Mouse (Mus musculus) CD4-positive, CD25-positive, alpha-beta regulatory T cell, adult 2 months (primary cell): ENCODE results near the gene Egln3.
A peak's percentile ranks its signal among the peaks of the same experiment; 100 is the strongest.

Source experiments
- DNase-seq: peaks from one replicate; pipeline ENCODE4 v3.0.0-alpha.2; 2012; ENCODE audit warnings: low read depth, low spot score

Gene Egln3

DNA sequence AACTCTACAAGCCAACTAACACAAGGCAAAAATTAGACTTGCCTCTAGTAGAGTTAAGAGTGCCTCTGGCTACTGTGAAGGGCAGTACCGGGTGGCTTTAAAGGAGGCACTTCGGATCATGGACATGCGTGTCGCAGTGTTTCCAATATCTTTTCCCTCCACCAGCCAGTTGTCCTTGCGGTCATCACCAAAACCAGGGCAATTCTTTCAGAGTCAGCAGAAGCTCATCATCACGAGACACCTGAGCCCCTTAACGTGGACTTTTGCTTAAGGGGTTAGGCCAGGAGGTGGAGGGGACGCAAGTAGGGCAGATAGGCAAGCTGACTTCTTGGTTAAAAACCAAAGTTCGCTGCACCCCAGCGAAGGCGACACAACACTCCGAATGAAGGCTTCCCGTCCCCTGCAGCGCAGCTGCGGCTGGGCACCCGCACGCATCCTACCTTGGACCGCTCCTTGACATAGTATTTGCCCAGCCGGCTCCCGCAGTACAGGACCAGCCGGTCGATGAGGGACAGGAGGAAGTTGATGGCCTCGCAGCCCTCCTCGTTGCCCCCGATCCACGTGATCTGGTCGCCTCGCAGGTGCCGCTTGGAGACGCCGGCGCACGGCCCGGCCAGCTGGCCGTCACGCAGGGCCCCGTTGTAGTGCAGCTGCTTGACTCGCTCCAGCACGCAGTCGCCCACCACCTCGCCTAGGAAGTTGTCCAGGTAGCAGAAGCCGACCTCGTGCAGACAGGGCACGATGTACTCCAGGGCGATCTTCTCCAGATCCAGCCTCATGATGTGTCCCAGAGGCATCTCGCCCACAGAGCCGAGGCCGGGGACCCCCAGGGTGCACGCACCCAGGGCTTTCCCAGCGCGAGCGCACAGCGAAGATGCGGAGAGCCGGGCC lies 650 bp downstream of the Egln3 start:
- DNase-seq: peak; percentile 51

GRCm38 (mm10) chr12:54202276-54202675 lies 1.4 kb downstream of the Egln3 start:
- DNase-seq: peak; percentile 82

DNA sequence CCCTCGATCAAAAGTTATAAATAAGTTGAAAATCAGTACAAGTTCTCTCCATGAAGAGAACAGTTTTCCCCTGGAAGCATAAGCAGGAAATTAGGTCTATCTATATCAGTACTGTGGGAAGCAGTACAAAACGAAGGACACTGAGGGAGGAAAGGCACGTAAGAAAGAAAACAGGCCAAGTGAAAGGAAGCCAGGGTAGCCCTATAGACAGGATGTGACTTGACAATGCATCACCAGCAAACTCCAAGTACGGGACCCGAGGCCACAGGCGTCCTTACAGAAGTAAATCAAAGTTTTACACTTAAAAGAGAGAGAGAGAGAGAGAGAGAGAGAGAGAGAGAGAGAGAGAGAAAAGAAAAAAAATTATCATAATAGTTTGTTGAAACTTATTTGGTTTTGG lies 2.8 kb downstream of the Egln3 start:
- peak; percentile 59 for DNase-seq

DNA sequence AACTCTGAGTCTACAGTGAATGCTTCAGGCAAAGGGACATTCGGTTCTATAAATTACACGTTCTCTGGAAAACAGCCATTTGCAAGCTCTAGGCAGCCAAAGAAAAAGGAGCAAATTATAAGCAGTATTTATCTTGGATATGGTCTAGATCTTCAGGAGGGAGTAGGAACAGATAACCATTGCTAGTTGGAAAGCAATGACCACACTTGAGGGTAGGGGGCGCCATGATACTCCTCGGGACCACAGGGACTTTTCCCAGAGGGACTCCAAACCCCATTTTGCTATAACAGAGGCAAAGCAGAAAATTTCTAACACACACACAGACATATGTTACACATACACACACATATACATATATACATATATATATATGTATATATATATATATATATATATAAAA lies 3.5 kb downstream of the Egln3 start:
- peak; percentile 55 for DNase-seq

DNA sequence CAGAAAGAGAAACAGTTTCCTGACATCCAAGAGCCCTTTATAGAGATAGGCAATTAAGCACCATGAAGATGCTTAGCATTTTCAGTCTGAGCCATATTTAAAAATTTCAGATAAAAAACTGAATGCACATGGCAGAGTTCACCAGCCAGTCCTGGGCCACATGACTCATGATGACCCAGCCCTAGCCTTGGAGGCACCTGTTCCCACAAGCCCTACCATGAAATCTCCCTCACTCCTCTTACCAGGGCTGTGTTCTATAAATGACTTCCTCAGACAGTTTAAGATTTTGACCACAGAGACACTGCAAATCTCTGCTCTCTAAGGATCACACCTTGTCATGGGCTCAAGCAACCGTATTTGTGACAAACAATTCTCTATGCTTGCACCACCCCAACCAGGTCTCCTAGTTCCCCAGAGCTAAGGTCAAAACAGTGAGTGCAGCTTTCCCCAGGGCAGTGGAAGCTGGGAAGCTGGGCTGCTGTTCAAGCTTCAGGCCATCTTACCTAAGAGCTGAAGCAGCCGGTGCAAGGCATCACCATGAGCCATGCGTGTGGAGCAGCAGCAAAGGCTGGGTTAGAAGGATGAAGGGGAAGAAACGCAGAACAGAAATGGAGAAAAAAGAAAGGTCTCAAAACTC lies 5.3 kb downstream of the Egln3 start:
- DNase-seq: no peak

DNA sequence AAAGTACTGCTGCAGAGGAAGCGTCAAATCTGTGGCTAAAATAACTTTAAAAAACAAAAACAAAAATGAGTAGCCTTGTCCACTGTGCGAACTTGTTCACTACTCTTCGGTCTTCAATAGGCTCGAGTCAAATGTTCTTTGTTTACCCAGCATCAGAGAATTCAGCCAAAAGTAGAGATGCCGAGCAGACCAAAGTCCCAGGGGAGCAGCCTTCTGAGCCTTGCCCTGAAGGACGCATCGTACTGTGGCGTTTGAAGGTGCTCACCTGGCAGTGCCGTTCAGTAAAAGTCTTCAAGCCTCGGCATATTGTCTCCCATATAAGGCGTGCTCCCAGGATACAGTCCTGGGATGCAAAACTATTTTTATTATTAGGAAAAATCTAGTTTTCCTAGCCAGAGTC lies 5.8 kb downstream of the Egln3 start:
- no peak for DNase-seq

DNA sequence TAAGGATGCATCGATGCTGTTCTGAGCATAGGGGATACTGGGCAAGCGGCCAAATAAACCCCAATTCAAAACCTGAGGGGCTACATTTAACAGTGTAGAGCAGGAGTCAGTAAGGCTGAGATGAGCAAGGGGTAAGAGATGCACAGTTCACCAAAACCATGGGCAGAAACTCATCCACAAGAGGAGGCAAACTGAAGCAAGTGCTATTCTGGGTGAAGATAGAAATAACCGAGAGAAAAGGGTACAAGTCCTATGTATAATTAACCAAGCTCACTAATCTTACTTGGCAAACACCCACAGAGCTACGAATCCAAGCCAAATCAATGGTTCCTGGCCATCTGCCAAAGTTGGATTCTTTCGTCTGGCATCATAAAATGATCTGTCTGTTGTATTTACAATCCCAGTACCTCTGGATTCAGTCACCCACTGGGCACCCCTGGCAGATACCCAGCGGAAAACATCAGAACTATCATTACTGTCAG lies 6.3 kb downstream of the Egln3 start:
- DNase-seq: no peak

- DNase-seq: no peak
Observed at GRCm38 (mm10) chr12:54196881-54197280, 6.8 kb downstream of the Egln3 start.

- DNase-seq: no peak
Observed at GRCm38 (mm10) chr12:54194159-54194558, 9.5 kb downstream of the Egln3 start.

DNA sequence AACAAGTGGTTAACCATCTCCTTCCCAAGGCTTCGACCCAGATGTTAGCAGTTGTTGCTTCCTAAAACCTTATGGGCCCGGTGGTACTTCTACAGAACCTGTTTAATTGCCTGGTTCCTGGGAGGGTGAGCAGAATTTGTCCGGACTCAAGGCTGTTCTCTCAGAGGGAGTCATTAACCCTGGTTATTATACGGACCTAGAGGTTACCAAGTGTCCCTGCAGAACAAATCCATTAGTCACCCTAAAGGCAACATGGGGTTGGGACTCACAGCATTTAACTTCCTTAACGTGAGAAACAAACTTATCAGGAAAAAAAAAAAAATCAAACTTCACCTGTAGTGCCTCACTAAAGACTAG lies 11.4 kb downstream of the Egln3 start:
- no peak for DNase-seq

DNA sequence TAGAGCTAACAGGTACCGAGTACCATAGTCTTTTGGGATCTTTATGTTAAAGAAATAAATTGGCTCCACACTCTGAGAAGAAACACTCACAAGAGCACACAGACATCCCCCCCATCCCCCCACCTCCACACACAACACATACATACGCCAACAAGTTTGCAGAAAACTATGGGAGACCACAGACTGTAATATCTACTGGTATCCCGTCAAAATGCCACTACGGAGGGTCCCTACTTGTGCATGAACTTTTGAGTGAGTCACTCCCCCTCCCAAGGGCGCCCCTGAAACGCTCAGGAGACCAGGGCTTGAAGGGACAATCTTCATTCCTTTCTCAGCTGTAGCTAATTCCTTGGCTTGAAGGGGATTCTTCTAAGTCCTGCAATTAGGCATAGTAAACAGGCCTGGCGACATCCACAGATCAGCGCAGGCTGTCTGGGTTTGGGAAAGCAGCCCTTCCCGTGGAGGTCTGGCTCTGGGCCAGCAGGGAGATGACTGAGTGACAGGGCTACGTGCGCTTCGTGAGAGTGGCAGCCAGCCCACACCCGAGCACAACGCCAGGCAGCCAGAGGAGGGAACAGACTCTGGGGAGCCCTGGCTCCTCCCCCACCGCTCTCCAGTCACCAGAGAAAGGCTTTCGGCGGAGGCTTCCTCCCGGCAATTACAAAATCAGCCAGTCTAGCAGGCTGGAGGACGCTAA lies 11.9 kb downstream of the Egln3 start:
- peak; percentile 75 for DNase-seq

GRCm38 (mm10) chr12:54191181-54191580 lies 12.5 kb downstream of the Egln3 start:
- no peak for DNase-seq

GRCm38 (mm10) chr12:54187812-54188600 lies 15.7 kb downstream of the Egln3 start:
- no peak for DNase-seq

DNA sequence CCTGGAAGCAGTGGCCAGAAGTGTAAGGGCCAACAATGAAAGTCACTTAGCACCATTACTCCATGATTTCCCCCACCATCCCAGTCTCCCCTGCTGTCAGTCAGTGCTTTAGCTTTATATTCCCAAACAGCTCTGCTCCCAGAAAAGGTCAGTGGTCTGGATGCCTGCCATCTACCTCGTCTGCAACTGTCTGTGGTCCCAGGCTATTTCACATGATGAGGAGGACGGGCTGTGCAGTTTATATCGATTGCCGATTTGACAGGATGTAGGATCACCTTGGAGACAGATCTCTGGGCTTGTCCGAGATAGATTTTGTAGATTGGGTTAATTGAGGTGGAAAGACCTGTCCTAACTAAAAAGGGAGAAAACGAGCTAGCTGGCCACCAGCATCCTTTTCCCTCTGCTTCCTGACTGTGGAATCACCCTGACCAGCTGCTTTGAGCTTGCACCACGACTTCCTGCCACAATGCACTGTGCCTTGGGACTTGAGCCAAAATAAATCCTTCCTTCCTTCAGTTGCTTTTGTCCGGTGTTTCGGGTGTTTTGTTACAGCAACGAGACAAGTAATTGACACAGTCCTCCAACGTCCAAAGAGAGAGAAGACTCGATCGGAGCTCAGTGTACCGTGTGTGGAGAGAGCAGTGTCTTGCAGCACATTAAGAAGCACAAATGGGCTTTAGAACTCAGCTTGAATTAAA lies 16.6 kb downstream of the Egln3 start:
- DNase-seq: no peak

GRCm38 (mm10) chr12:54184264-54184663 lies 19.4 kb downstream of the Egln3 start:
- DNase-seq: no peak

DNA sequence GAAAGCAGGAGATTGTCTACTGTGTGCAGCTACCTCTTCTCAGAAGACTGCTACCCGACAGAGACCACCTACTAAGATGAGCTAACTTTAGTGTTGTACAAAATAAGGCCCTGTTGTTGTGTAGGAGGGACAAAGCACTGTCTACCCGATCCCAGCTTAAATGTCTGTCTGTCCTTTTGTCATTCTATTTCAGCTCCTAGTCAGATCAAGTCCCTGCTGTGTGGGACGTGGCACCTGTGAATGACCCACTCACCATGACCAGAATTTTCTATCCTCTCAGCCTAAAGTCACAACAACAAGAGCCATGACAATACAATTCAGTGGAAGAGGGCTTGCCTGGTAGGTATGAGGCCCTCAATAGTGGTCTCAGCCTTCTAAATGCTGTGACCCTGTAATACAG lies 25.3 kb downstream of the Egln3 start:
- no peak for DNase-seq

DNA sequence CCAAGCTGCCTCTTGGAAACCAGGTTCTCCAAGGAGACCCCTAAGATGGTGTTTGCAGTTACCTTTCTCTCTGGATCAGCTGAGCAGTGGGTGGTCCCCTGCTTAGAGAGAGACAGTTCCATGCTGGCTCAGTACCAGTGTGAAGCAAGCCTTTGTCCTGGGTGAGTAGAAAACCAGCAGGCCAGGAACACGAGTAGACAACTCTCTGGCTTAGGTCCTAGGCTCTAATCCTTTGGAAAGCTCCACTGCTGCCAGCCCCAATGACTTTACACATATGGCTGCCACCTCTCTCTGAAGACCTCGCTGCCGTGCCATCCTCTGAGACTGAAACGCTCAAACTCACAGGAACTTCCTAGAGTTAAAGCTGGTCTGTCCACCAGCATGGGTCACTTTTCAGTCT lies 34.9 kb downstream of the Egln3 start:
- no peak for DNase-seq

DNA sequence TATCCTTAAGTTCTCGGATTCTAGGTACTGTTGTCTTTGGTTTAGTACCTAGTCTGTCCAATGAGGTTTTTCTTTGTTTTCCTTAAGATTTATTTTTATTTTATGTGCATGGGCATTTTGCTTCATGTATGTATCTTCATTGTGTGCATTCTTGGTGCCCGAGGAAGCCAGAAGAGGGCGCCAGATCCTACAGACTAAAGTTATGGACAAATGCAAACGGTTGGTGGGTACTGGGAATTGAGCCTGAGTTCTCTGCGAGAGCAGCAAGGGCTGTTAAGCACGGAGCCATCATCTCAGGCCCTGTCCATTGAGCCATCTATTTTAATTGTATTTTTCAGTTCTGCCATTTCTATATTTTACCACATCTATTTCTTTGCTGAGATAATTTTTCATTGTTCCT lies 35.9 kb downstream of the Egln3 start:
- peak; percentile 47 for DNase-seq

DNA sequence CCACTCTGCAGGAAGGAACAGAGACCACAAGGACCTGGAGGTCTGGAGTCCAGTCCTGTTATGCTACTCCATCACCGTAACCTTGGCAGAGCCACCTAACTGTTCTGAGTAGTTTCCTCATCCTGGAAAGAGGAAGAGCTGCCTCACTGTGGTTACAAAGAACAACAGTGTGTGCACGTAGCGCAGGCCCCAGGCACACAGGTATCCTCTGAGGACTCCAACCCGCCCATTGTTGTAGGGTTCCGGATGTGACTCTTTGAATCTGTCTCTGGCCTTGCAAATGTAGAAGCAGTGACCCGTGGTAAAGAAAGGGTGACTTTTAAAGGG lies 39.0 kb downstream of the Egln3 start:
- DNase-seq: no peak

DNA sequence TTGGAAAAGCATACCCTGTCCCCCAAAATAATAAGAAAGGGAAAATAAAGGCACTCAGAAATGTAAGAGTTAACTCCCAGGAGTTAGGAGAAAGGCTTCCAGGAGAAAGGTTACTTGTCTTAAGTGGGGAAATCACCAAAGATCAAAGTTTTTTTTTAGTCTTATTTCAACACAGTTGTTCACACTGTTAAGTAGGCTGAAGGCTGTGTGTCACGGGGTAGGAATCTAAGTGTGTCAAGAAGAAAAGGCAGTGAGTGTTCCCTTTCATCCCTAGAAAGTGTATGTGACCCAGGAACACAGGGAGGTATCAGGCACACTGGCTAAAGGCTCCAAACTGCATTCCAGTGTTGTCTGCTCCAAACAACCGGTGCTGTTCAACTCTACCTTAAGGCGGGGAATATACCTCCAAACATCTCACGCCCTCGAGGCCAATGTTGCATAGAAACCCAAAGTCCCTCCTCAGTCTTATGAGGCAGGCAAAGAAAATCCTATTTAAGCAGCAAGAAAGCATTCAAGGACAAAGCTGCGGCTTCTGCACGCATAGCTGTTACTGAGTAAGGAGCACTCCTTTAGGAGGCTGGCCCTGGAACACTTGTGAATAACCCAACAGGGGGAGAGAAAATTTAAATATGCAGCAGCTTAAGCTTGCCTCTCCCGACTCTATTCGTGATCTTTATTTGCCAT lies 39.5 kb downstream of the Egln3 start:
- no peak for DNase-seq

DNA sequence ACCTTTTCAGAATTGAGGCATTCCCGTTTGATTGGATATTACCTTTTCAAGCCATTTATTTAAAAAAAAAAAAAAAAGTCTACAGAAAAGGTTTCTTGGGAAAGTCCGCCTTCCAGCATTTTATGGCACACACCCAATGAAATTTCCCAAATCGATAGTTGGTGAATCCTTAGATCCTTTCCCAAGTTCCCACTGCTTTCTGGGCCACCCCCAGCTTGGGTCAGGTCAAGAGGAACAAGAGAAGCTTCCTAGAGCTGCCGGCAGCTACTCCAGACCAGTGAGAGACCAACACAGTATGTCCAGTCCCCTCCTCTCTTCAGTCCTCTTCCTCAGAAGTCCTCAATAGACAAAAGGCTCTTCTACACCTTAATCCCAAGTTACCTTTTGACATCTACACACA lies 40.5 kb downstream of the Egln3 start:
- DNase-seq: no peak
